ENCODE assay signal across 22 mouse cellular contexts in the genomic region with DNA sequence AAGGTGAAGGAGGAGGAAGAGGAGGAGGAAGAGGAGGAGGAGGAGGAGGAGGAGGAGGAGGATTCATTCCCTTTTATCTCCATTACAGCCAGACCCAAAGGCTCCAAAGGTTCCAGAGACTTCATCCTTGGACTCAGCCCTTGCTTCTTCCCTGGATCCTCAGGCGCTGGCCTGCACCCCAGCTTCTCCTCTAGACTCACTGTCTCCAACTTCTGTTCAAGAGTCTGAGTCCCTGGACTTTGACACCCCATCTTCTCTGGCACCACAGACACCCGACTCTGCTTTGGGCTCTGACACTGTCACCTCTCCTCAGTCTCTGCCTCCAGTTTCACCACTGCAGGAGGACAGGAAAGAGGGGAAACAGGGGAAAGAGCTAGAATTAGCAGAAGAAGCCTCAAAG.
"Had no signal": no experiment of that assay in that cellular context is flagged by ENCODE, and none has a peak within 500 bp of the region (broad histone marks: within the 10 kb centered on the region; RNA-seq: fewer than 3 reads in every experiment).

No protein-coding gene starts in this region.

- H3K27ac ChIP-seq: kidney, postnatal 0 days; limb, embryonic 10.5 days; limb, embryonic 13.5 days; liver, embryonic 12.5 days; liver, embryonic 15.5 days; lung, embryonic 15.5 days; midbrain, embryonic 15.5 days; neural tube, embryonic 12.5 days had no signal

- H3K9ac ChIP-seq: limb, embryonic 13.5 days; liver, embryonic 12.5 days; liver, embryonic 15.5 days; lung, embryonic 15.5 days; midbrain, embryonic 15.5 days; neural tube, embryonic 12.5 days had no signal

- DNase-seq: kidney, postnatal 4 days; layer of hippocampus, postnatal 36 days; liver; lung, adult 18-20 months; lung, postnatal 10 days; lung, postnatal 36 days; retina, postnatal 1 day; right cerebral cortex, postnatal 25 days; thymus, adult 18-20 months; thymus, postnatal 36 days had no signal

- H3K4me3 ChIP-seq: limb, embryonic 10.5 days; limb, embryonic 13.5 days; liver, embryonic 12.5 days; liver, embryonic 15.5 days; lung, embryonic 15.5 days; megakaryocyte, embryonic 14.5 days; midbrain, embryonic 15.5 days; neural tube, embryonic 12.5 days had no signal

- H3K4me2 ChIP-seq: limb, embryonic 13.5 days; liver, embryonic 12.5 days; liver, embryonic 15.5 days; lung, embryonic 15.5 days; midbrain, embryonic 11.5 days; midbrain, embryonic 15.5 days; neural tube, embryonic 12.5 days had no signal

- ATAC-seq: inflammation-experienced regulatory T-cells, adult 6 months; intestine, embryonic 16.5 days; liver, embryonic 12.5 days; midbrain, embryonic 15.5 days had no signal

- H3K27me3 ChIP-seq: limb, embryonic 13.5 days; liver, embryonic 12.5 days; liver, embryonic 15.5 days; lung, embryonic 15.5 days; megakaryocyte, embryonic 14.5 days; midbrain, embryonic 15.5 days; neural tube, embryonic 12.5 days had no signal

- H3K9me3 ChIP-seq: limb, embryonic 10.5 days; limb, embryonic 13.5 days; liver, embryonic 12.5 days; liver, embryonic 15.5 days; lung, embryonic 15.5 days; megakaryocyte, embryonic 14.5 days; midbrain, embryonic 15.5 days; neural tube, embryonic 12.5 days had no signal
